Mouse (Mus musculus) embryo, embryonic 10 days (tissue): ENCODE measurements at regions not wholly inside any gene's neighbourhood (a gene's known extent, or its start where the extent isn't known, plus 50 kb on each side); places are given as distances from the start of the nearest gene placed in this dataset.

Experiments
- DNase-seq: peaks from one replicate; pipeline ENCODE4 v3.0.0-alpha.2; 2015; ENCODE audit warnings: low spot score

DNA sequence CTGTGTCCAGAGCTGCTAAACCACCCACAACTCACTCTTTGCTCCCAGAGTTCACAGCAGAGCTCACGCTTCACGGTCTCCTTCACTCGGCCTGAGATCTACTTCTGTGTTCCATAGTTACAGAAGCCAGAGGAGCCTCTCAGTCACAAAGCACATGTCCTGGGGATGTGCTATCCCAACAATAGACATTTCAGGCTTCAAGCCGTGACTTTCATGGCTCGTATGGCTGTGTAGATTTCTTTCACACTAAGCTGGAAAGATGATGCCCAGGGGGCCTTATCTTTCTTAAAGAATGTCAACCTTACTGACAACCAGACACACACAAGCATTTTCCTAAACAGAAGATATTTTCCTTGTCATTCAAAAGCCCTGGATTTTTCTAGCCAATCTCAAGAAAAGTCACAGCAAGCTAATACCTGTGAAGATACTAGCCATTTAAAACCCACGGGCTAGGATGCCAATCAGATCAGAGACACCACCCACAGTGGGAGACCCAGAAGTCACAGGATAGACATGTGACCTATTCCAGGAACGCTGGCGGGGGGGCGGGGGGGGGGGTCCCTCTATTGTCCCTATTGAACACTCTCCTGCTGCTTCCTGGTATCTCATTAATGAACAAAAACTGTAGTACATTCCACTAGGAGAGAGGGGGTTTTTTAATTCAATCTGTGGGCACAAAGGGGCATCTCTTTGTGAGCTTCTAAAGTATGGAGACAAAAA, 98.8 kb upstream of the Mapk10 start:
- peak; percentile 58 for DNase-seq

DNA sequence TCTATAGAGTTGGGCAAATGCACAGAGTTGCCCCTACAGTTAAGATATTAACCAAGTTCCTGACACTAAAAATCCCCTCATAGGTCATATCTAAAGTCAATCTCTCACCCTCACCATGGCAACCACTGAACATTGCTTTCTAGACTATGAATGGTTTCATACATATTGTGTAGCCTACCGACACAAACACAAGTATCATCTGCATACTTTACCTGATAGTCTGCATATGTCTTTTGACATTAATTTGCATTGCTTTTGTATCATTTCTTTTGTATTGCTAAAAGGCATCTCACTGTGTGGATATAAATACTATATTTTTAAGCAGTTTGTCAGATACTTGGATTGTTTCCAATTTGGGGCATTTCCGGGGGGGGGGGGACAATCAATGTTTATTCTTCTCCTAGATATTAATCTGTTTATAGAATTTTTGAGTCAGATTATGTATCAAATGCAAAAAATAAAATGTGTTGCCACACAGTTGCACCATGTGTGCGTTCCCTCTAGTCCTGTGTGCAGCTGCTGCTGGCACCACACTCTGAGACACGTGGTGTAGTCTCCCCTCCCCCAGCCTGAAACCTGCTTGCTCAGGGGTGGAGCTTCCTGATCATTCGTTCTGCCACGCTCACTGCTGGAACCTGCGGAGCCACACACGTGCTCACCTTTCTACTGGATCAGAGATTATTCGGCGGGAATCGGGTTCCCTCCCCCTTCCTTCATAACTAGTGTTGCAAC, 94.7 kb upstream of the Mapk10 start:
- no peak for DNase-seq

DNA sequence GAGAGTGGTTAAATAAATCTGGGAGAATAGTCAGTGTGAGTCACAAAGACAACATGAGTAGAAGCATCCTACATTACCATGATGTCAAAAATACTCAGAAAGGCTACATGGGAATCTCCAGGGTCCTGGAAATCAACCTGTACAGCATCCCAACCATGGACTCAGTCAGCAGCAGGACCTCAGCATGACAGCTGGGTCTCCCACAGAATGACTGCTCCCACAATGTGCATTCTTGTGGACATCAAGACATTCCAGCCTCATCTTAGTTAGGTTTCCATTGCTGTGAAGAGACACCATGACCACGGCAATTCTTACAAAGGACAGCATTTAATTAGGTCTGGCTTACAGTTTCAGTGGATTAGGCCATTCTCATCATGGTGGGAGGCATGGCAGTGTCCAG, 93.8 kb upstream of the Mapk10 start:
- DNase-seq: no peak

DNA sequence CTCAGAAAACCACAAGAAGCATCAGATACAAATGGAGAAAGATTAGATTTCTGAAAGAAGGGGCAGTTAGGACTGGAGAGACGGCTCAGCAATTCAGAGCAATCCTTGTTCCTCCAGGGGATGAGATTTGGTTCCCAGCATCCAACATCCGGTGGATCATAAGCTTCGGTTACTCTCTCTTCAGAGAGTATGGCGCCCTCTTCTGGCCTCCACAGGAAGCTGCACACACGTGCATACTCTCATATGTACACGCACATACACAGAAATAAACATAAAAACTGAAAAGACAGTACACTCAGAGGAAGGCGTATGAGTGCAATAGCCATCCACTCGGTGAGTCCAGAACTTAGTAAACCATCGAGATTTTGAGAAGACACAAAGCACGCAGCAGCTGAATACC, 91.6 kb upstream of the Mapk10 start:
- DNase-seq: no peak

DNA sequence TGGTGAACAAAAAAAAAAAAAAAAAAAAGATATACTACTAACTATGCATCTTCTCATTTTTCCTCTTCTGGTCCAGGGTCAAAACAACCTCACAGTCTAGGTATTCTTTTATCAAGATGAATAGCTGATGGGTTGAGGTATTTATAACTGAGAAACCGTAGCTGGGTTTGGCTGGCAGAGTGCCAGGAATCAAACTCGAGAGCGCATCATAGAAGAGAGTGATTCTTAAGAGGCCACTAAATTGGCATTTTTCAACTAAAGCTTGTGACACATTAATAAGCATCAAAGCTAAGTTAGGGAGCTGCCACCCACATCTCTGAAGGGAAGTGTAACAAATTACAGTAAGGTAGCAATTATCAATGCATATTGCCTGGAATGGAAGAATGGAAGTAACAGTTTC, 90.2 kb upstream of the Mapk10 start:
- DNase-seq: no peak

DNA sequence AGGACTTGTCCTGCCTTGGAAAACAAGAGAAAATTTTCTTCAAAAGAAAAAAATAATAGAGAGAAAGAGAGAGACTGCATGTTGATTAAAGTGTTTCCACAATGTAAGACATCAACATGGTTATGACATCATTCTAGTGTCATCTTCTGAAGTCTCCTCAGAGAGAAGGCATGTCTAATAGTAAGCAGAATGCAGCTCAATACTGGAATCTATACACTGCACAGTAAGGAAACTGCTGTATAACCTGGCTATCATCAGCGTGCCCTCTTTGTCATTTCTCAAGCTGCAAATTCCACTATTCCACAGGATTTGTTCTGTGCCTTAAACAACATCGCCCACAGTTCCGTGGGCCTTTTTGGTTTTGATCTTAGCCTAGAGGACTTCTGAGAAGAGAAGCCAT, 82.8 kb upstream of the Mapk10 start:
- DNase-seq: no peak

DNA sequence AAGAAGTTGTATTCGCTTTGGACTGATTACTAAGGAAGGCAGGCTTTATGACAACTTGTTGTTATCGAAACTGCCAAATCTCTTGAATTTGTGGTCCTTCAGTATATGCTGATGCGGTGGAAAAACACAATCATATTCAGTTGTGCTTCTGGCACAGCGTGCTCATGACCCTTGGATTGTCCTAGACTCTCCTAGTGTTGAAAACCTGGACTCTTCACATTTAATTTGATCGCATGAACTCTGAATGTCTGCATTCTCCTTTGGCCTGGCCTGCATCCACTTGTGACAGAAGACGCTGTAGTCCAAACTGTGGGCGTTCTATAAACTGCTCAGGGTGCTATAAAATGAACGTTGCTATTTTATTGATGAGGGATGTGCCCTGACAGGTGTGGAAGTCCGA, 80.6 kb upstream of the Mapk10 start:
- no peak for DNase-seq

DNA sequence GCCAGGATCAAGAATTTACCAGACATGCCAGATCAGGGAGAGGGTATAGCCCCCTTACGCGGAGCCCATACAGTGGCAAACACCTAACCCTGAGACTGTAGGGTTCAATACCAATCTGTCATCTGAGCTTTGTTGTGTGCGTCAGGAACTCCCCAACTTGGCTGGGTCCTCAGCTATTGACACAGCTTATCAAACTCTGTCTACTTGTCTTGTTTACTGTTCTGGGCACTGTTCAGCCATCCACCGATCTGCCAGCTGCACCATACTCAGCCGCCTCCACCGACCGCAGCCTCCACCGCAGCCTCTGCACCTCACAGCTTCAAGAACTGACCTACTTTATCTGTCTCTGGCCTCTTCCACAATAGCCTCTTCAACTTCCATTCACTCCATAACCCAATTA, 80.1 kb upstream of the Mapk10 start:
- no peak for DNase-seq

DNA sequence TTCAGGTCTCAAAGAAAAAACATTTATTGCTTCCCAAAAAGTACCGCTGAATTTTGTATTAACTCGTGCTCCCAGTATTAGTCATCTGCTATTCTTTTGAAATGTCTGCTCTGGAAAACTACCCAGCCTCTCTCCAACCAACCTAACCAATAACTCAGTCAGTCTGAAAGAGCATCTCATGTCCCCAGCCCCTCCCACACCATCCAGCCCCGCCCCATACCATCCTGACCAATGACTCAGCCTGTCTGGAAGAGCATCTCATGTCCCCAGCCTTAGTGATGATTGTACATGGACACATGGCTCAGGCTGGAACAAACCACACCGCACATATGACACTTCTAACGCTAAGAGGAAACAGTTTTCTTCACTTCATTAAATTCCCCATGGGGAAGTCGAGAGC, 58.1 kb upstream of the Mapk10 start:
- no peak for DNase-seq

DNA sequence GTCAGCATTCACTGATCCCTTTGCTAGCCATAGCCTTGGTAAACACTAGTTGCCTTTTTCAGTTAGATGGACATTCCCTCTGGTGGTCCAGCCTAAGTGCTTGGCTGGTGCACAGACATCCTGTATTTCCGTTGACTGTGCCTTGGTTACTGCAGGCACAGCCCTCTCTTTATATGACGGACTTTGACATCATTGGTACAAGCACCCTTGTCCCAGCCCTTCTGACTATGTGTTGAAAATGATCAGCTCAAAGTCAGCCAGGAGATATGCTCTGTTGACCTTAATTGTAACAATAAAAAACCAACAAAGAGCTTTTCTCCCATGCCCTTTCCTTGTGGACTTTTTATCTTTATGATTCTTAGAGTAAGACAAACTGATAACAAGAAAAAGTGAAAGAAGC, 53.8 kb upstream of the Mapk10 start:
- no peak for DNase-seq

DNA sequence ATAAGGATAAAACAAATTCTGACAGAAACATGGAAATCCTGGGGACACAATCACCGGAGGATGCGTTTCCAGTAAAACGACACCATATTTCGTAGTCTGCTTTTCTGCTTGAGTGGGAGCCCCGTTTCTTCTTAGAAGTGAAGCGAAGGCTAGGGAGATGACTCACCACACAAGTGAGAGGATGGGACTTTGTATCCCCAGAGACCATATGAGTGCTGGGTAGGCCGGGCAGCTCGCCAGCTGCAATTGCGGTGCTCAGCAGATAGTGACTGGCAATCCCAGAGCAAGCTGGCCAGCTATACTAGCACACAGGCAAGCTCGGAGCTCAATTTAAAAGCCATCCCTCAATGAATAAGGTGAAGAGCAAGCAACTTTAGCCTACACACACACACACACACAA, 50.3 kb upstream of the Mapk10 start:
- DNase-seq: no peak
